Mouse (Mus musculus) CD4-positive helper T cell, adult 2 months (primary cell): ENCODE results near the gene Cdk6.
A peak's percentile ranks its signal among the peaks of the same experiment; 100 is the strongest.
"Not testable (repeated sequence)": the region's sequence is repeated elsewhere in the genome, so short reads cannot be mapped to it uniquely, and the experiment has no call there.

ENCODE experiments used
- DNase-seq: peaks from one replicate; pipeline ENCODE4 v3.0.0-alpha.2; 2012; ENCODE audit warnings: low read depth, missing footprints, low spot score

The Cdk6 gene

GRCm38 (mm10) chr5:3508480-3509381 lies 167.4 kb downstream of the Cdk6 start:
- peak; percentile 47 for DNase-seq

- peak; percentile 57 for DNase-seq
Measured at GRCm38 (mm10) chr5:3509503-3509902, 168.2 kb downstream of the Cdk6 start.

GRCm38 (mm10) chr5:3511097-3511795 lies 170.0 kb downstream of the Cdk6 start:
- DNase-seq = no peak

GRCm38 (mm10) chr5:3512584-3512983 lies 171.3 kb downstream of the Cdk6 start:
- peak; percentile 72 for DNase-seq

GRCm38 (mm10) chr5:3514901-3515311 lies 173.6 kb downstream of the Cdk6 start:
- DNase-seq = no peak

- DNase-seq = no peak
Measured at GRCm38 (mm10) chr5:3515477-3515876, 174.2 kb downstream of the Cdk6 start.

- peak; percentile 58 for DNase-seq
Measured at GRCm38 (mm10) chr5:3516481-3517075, 175.3 kb downstream of the Cdk6 start.

GRCm38 (mm10) chr5:3520493-3521359 lies 179.4 kb downstream of the Cdk6 start:
- no peak for DNase-seq

GRCm38 (mm10) chr5:3521741-3522140 lies 180.5 kb downstream of the Cdk6 start:
- no peak for DNase-seq

GRCm38 (mm10) chr5:3522826-3523225 lies 181.5 kb downstream of the Cdk6 start:
- no peak for DNase-seq

- DNase-seq = no peak
Measured at GRCm38 (mm10) chr5:3527041-3527691, 185.9 kb downstream of the Cdk6 start.

GRCm38 (mm10) chr5:3529585-3530189 lies 188.4 kb downstream of the Cdk6 start:
- DNase-seq = no peak

- not testable (repeated sequence) for DNase-seq
Measured at GRCm38 (mm10) chr5:3532048-3532447, 190.8 kb downstream of the Cdk6 start.

GRCm38 (mm10) chr5:3536592-3537212 lies 195.4 kb downstream of the Cdk6 start:
- DNase-seq = no peak

- no peak for DNase-seq
Measured at GRCm38 (mm10) chr5:3538505-3539472, 197.5 kb downstream of the Cdk6 start.

- DNase-seq = no peak
Measured at GRCm38 (mm10) chr5:3541871-3542270, 200.6 kb downstream of the Cdk6 start.

GRCm38 (mm10) chr5:3543629-3544479 lies 202.6 kb downstream of the Cdk6 start, which contains the start of gene Fam133b:
TSS of gene Fam133b (plus strand) at chr5:3543833.
- DNase-seq = peak; percentile 93

- no peak for DNase-seq
Measured at GRCm38 (mm10) chr5:3544480-3544769, 203.1 kb downstream of the Cdk6 start.
